Mouse (Mus musculus) hindbrain, embryonic 11.5 days (tissue): Measurements from ENCODE around the gene Pink1. TPM values are rescaled to one million over a fixed set of nuclear protein-coding genes. Genes with fewer than 3 reads are reported as not detected.

Experiments
- ATAC-seq: fragments of 200-750 bp; cut with Nextera tagmentation; 2 replicates; pipeline ENCODE4 v1.8.0; 2017; ENCODE audit warnings: mild to moderate bottlenecking, moderate TSS enrichment, moderate library complexity; ENCODE audit not compliant: low FRiP score
- DNase-seq: peaks from one replicate; pipeline ENCODE4 v3.0.0-alpha.2; 2015; ENCODE audit warnings: low spot score
- H3K27ac ChIP-seq: fragments of 300-500 bp; sonication (generic); 2 replicates; pipeline ENCODE4 v1.5.1; 2014; ENCODE audit warnings: mild to moderate bottlenecking, low read depth, low read length
- H3K27me3 ChIP-seq: fragments of 300-500 bp; sonication (generic); 2 replicates; pipeline ENCODE4 v1.6.1; 2014; ENCODE audit warnings: mild to moderate bottlenecking, low read length, moderate library complexity, mixed read lengths; ENCODE audit not compliant: control insufficient read depth, insufficient read depth
- H3K36me3 ChIP-seq: fragments of 300-500 bp; sonication (generic); 2 replicates; pipeline ENCODE4 v1.6.1; 2014; ENCODE audit warnings: mild to moderate bottlenecking, low read length, moderate library complexity, mixed read lengths; ENCODE audit not compliant: control insufficient read depth, insufficient read depth
- H3K4me1 ChIP-seq: fragments of 300-500 bp; sonication (generic); replicated peaks from 2 replicates; pipeline ENCODE4 v1.6.1; 2014; ENCODE audit warnings: low read length, mixed read lengths; ENCODE audit not compliant: control insufficient read depth, insufficient read depth
- H3K4me2 ChIP-seq: fragments of 300-500 bp; sonication (generic); replicated peaks from 2 replicates; pipeline ENCODE4 v1.6.1; 2014; ENCODE audit warnings: mild to moderate bottlenecking, low read depth, low read length
- H3K4me3 ChIP-seq: fragments of 300-500 bp; sonication (generic); 2 replicates; pipeline ENCODE4 v1.5.1; 2014; ENCODE audit warnings: low read depth, low read length
- H3K9ac ChIP-seq: fragments of 300-500 bp; sonication (generic); 2 replicates; pipeline ENCODE4 v1.6.1; 2014; ENCODE audit warnings: low read depth, low read length
- H3K9me3 ChIP-seq: fragments of 300-500 bp; sonication (generic); 2 replicates; pipeline ENCODE4 v1.6.1; 2016; ENCODE audit warnings: low read length; ENCODE audit not compliant: control insufficient read depth
- WGBS: fragments of 180-500 bp; shearing (Covaris S2); extraction: QIAGEN DNeasy Blood & Tissue Kit; methylation state at CpG from one replicate; pipeline ENCODE4 v1.1.7; 2014; 5-methylcytosine and 5-hydroxymethylcytosine counted together
- polyA plus RNA-seq: library from polyadenylated mRNA; unstranded; fragments of >200 nt; fragmentation: Nextera tagmentation; extraction: Ambion mirVana; gene quantifications from 2 replicates; pipeline ENCODE4 v1.2.1, GENCODE M21; 2014

Gene Pink1
- polyA plus RNA-seq, 1 experiment from 2014 or later, result 19.9 TPM

GRCm38 (mm10) chr4:138323753-138324152, 2.4 kb downstream of the Pink1 start:
- H3K4me2 ChIP-seq, result no peak overlapping the region
- 0 out of 2 replicates have a peak, but pooled peaks cover 3% of the 10 kb centered on the region for H3K4me1 ChIP-seq

GRCm38 (mm10) chr4:138322692-138323091, 3.4 kb downstream of the Pink1 start:
- Histone ChIP-seq H3K9me3 (no peaks in the 10 kb centered on the region), H3K9ac (no peak overlapping the region), H3K36me3 (no peaks in the 10 kb centered on the region), H3K4me2 (no peak overlapping the region), H3K27ac (no peak overlapping the region), H3K27me3 (no peaks in the 10 kb centered on the region; the same call in 1 of the 2 replicates), H3K4me1 (0 out of 2 replicates have a peak, but pooled peaks cover 3% of the 10 kb centered on the region), H3K4me3 (no peak overlapping the region)
- DNase-seq, result no peak
- WGBS, result 30% methylated on average over 4 of the region's 4 CpGs
- ATAC-seq, result no peak

More at GRCm38 (mm10) chr4:138323753-138324152, 2.4 kb downstream of the Pink1 start:
- Histone ChIP-seq H3K4me3 (no peak overlapping the region), H3K27me3 (no peaks in the 10 kb centered on the region; the same call in 1 of the 2 replicates), H3K27ac (no peak overlapping the region), H3K9me3 (no peaks in the 10 kb centered on the region), H3K36me3 (no peaks in the 10 kb centered on the region), H3K9ac (no peak overlapping the region)
- 76% methylated on average over 4 of the region's 4 CpGs for WGBS
- no peak for ATAC-seq
- no peak for DNase-seq

GRCm38 (mm10) chr4:138321488-138321887, 4.6 kb downstream of the Pink1 start:
- Histone ChIP-seq H3K9me3 (no peaks in the 10 kb centered on the region), H3K4me1 (0 out of 2 replicates have a peak, but pooled peaks cover 3% of the 10 kb centered on the region), H3K27ac (no peak overlapping the region), H3K4me3 (no peak overlapping the region), H3K36me3 (no peaks in the 10 kb centered on the region), H3K9ac (no peak overlapping the region), H3K4me2 (no peak overlapping the region), H3K27me3 (no peaks in the 10 kb centered on the region; the same call in 1 of the 2 replicates)
- ATAC-seq, result no peak
- 82% methylated on average over 7 of the region's 7 CpGs for WGBS
- no peak for DNase-seq

GRCm38 (mm10) chr4:138320711-138321110, 5.4 kb downstream of the Pink1 start:
- no peak overlapping the region for H3K4me3 ChIP-seq
- 0 out of 2 replicates have a peak, but pooled peaks cover 3% of the 10 kb centered on the region for H3K4me1 ChIP-seq
- ATAC-seq (no peak), DNase-seq (no peak)
- H3K27ac ChIP-seq, result no peak overlapping the region
- H3K9ac ChIP-seq, result no peak overlapping the region
- H3K36me3 ChIP-seq, result no peaks in the 10 kb centered on the region
- H3K27me3 ChIP-seq, result no peaks in the 10 kb centered on the region; the same call in 1 of the 2 replicates
- H3K4me2 ChIP-seq, result no peak overlapping the region
- no peaks in the 10 kb centered on the region for H3K9me3 ChIP-seq
- WGBS, result 83% methylated on average over 11 of the region's 11 CpGs

GRCm38 (mm10) chr4:138319508-138319907, 6.6 kb downstream of the Pink1 start:
- Histone ChIP-seq H3K9ac (no peak overlapping the region), H3K27me3 (no peaks in the 10 kb centered on the region; the same call in 1 of the 2 replicates), H3K4me3 (no peak overlapping the region), H3K9me3 (no peaks in the 10 kb centered on the region), H3K27ac (no peak overlapping the region), H3K36me3 (no peaks in the 10 kb centered on the region), H3K4me2 (no peak overlapping the region), H3K4me1 (0 out of 2 replicates have a peak, but pooled peaks cover 3% of the 10 kb centered on the region)
- 36% methylated on average over 10 of the region's 10 CpGs for WGBS
- DNase-seq (peak; percentile 91), ATAC-seq (0 out of 2 replicates have a peak, but pooled peaks have one; percentile 18)

- DNase-seq (peak; percentile 81), ATAC-seq (0 out of 2 replicates have a peak, but pooled peaks have one; percentile 50)
- H3K27me3 ChIP-seq, result no peaks in the 10 kb centered on the region
- no peak overlapping the region for H3K27ac ChIP-seq
- no peak overlapping the region for H3K4me2 ChIP-seq
- H3K36me3 ChIP-seq, result no peaks in the 10 kb centered on the region
- no peak overlapping the region for H3K9ac ChIP-seq
- H3K4me1 ChIP-seq, result 0 out of 2 replicates have a peak, but pooled peaks cover 3% of the 10 kb centered on the region
- H3K4me3 ChIP-seq, result no peak overlapping the region
- 58% methylated on average over 6 of the region's 6 CpGs for WGBS
- H3K9me3 ChIP-seq, result no peaks in the 10 kb centered on the region
Measured at GRCm38 (mm10) chr4:138318509-138319266, 7.4 kb downstream of the Pink1 start.

- H3K4me1 ChIP-seq, result no peaks in the 10 kb centered on the region
- H3K4me3 ChIP-seq, result no peak overlapping the region
- ATAC-seq (no peak), DNase-seq (no peak)
- H3K4me2 ChIP-seq, result no peak overlapping the region
- WGBS, result 87% methylated on average over 6 of the region's 6 CpGs
- no peaks in the 10 kb centered on the region for H3K9me3 ChIP-seq
- H3K9ac ChIP-seq, result no peak overlapping the region
- H3K27me3 ChIP-seq, result no peaks in the 10 kb centered on the region
- no peak overlapping the region for H3K27ac ChIP-seq
- H3K36me3 ChIP-seq, result peaks cover 6% of the 10 kb centered on the region
Measured at GRCm38 (mm10) chr4:138316369-138316768, 9.7 kb downstream of the Pink1 start.

GRCm38 (mm10) chr4:138315781-138316180, 10.3 kb downstream of the Pink1 start:
- DNase-seq (peak; percentile 40), ATAC-seq (no peak)
- no peaks in the 10 kb centered on the region for H3K27me3 ChIP-seq
- WGBS, result 66% methylated on average over 9 of the region's 9 CpGs
- H3K27ac ChIP-seq, result no peak overlapping the region
- H3K4me1 ChIP-seq, result no peaks in the 10 kb centered on the region
- H3K4me3 ChIP-seq, result no peak overlapping the region
- no peak overlapping the region for H3K9ac ChIP-seq
- no peak overlapping the region for H3K4me2 ChIP-seq
- peaks cover 6% of the 10 kb centered on the region for H3K36me3 ChIP-seq
- no peaks in the 10 kb centered on the region for H3K9me3 ChIP-seq

GRCm38 (mm10) chr4:138313795-138314194, 12.3 kb downstream of the Pink1 start:
- H3K27ac ChIP-seq, result no peak overlapping the region
- peaks cover 14% of the 10 kb centered on the region for H3K36me3 ChIP-seq
- H3K4me3 ChIP-seq, result no peak overlapping the region
- WGBS, result 89% methylated on average over 4 of the region's 4 CpGs
- DNase-seq (no peak), ATAC-seq (no peak)
- no peaks in the 10 kb centered on the region for H3K27me3 ChIP-seq
- H3K4me2 ChIP-seq, result no peak overlapping the region
- no peaks in the 10 kb centered on the region for H3K4me1 ChIP-seq
- no peak overlapping the region for H3K9ac ChIP-seq
- no peaks in the 10 kb centered on the region for H3K9me3 ChIP-seq
